Comparison of ENCODE assay signal across 30 mouse cellular contexts in the genomic region with DNA sequence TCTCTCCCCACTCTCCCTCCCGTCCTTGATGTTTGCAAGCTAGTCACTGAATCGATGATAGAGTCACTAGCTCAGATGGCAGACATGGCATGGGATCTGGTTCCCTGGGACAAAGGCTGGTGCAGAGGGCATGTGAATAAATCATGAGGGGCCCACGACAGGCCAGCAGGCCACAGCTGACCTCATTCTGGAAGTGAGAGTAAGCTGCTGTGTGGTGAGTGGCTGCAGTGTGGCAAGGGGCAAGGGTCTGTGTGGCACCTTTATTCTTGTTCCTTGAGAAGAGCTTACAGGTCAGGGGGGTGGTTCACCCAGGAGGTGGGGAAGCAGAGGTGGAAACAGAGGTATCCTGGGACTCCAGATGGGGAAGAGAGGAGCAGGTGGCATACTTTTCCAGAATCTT. TPM values are rescaled to one million over a fixed set of nuclear protein-coding genes. Genes with fewer than 3 reads are reported as not detected.
DNase-seq lines count a peak whose midpoint lies in the region; ATAC-seq lines count a peak whose summit lies in the region.
"Had no signal": no experiment of that assay in that cellular context is flagged by ENCODE, and none has a peak within 500 bp of the region (broad histone marks: within the 10 kb centered on the region; RNA-seq: fewer than 3 reads in every experiment).

TSS of gene Cabp2 (plus strand) at position 185 of the 400 bp plus-strand sequence.

- no peaks in the 10 kb centered on the region for H3K36me3 ChIP-seq in forebrain, embryonic 11.5 days (ENCODE audit: control insufficient read depth, insufficient read depth, low read length)
- no peaks in the 10 kb centered on the region for H3K36me3 ChIP-seq in forebrain, embryonic 14.5 days (ENCODE audit: control insufficient read depth, insufficient read depth, low read length)
- no peaks in the 10 kb centered on the region for H3K36me3 ChIP-seq in liver, embryonic 15.5 days (replicated peaks)
- H3K36me3 ChIP-seq: forebrain, embryonic 15.5 days; heart, embryonic 13.5 days; lung, embryonic 15.5 days had no signal

- WGBS in forebrain, embryonic 11.5 days, result 70% methylated on average over 3 of the region's 3 CpGs
- WGBS in forebrain, embryonic 14.5 days, result 60% methylated on average over 3 of the region's 3 CpGs
- 46% methylated on average over 3 of the region's 3 CpGs for WGBS in liver, embryonic 15.5 days (ENCODE audit: insufficient replicate concordance)

- no peak within 1 kb of the TSS for H3K4me2 ChIP-seq in forebrain, embryonic 11.5 days (ENCODE audit: low read depth, low read length, severe bottlenecking)
- H3K4me2 ChIP-seq in forebrain, embryonic 14.5 days (ENCODE audit: low read length), result no peak within 1 kb of the TSS
- peak within 1 kb of the TSS; percentile 55 for H3K4me2 ChIP-seq in liver, embryonic 15.5 days
- H3K4me2 ChIP-seq: forebrain, embryonic 15.5 days; heart, embryonic 13.5 days; hindbrain, embryonic 14.5 days; lung, embryonic 15.5 days; midbrain, embryonic 11.5 days had no signal

- H3K27ac ChIP-seq in forebrain, embryonic 11.5 days (ENCODE audit: low read depth, low read length), result no peak within 1 kb of the TSS
- H3K27ac ChIP-seq in forebrain, embryonic 14.5 days (ENCODE audit: low read depth, low read length), result no peak within 1 kb of the TSS
- peak within 1 kb of the TSS; percentile 83 for H3K27ac ChIP-seq in liver, embryonic 15.5 days (replicated peaks)
- H3K27ac ChIP-seq: forebrain, embryonic 15.5 days; heart, embryonic 13.5 days; hindbrain, embryonic 14.5 days; lung, embryonic 15.5 days had no signal

- no peak for ATAC-seq in forebrain, embryonic 11.5 days (replicated peaks; ENCODE audit: low FRiP score)
- no peak for ATAC-seq in forebrain, embryonic 14.5 days
- ATAC-seq in liver, embryonic 15.5 days (ENCODE audit: insufficient read depth), result no peak
- ATAC-seq: forebrain, embryonic 15.5 days; intestine, postnatal 0 days; midbrain, embryonic 16.5 days had no signal

- no peak within 1 kb of the TSS for H3K9ac ChIP-seq in forebrain, embryonic 11.5 days (ENCODE audit: low read length)
- H3K9ac ChIP-seq in forebrain, embryonic 14.5 days (ENCODE audit: low read length), result no peak within 1 kb of the TSS
- H3K9ac ChIP-seq in liver, embryonic 15.5 days, result peak within 1 kb of the TSS; percentile 44; the same call in 1 of the 2 replicates
- H3K9ac ChIP-seq: forebrain, embryonic 15.5 days; heart, embryonic 13.5 days; hindbrain, embryonic 14.5 days; lung, embryonic 15.5 days had no signal

- DNase-seq in forebrain, embryonic 11.5 days (ENCODE audit: low spot score), result peak; percentile 42
- no peak for DNase-seq in forebrain, embryonic 14.5 days (ENCODE audit: low spot score)
- peak; percentile 12 to 63 for DNase-seq in spleen, postnatal 4 days (ENCODE audit: low spot score in 2 of 2)
- no peak for DNase-seq in spleen, postnatal 36 days (ENCODE audit: low spot score in 2 of 2)
- no peak for DNase-seq in right cerebral cortex, postnatal 4 days
- DNase-seq in Muller cell, postnatal 12 days (ENCODE audit: inconsistent ontology term), result no peak
- DNase-seq: adrenal gland, adult 2 months; B cell, adult 2 months; gastrocnemius, postnatal 36 days; heart, postnatal 10 days; kidney, postnatal 36 days; layer of hippocampus, postnatal 36 days; left cerebral cortex, postnatal 4 days; thymus, postnatal 36 days had no signal

- no peaks in the 10 kb centered on the region for H3K9me3 ChIP-seq in forebrain, embryonic 11.5 days (ENCODE audit: control insufficient read depth, low read length)
- H3K9me3 ChIP-seq in forebrain, embryonic 14.5 days (replicated peaks; ENCODE audit: control insufficient read depth, low read length), result no peaks in the 10 kb centered on the region
- no peaks in the 10 kb centered on the region for H3K9me3 ChIP-seq in liver, embryonic 15.5 days (replicated peaks)
- H3K9me3 ChIP-seq: forebrain, embryonic 15.5 days; heart, embryonic 13.5 days; lung, embryonic 15.5 days had no signal

- H3K4me3 ChIP-seq in forebrain, embryonic 11.5 days (ENCODE audit: low read depth, low read length), result no peak within 1 kb of the TSS
- no peak within 1 kb of the TSS for H3K4me3 ChIP-seq in forebrain, embryonic 14.5 days (ENCODE audit: low read depth, low read length)
- H3K4me3 ChIP-seq in liver, embryonic 15.5 days (replicated peaks), result 0 out of 2 replicates have a peak within 1 kb of the TSS, but pooled peaks have one; percentile 12
- H3K4me3 ChIP-seq: forebrain, embryonic 15.5 days; heart, embryonic 13.5 days; lung, embryonic 15.5 days had no signal

- H3K27me3 ChIP-seq in forebrain, embryonic 11.5 days (ENCODE audit: control insufficient read depth, insufficient read depth, low read length), result no peaks in the 10 kb centered on the region
- H3K27me3 ChIP-seq in forebrain, embryonic 14.5 days (replicated peaks; ENCODE audit: control insufficient read depth, insufficient read depth, low read length), result no peaks in the 10 kb centered on the region
- H3K27me3 ChIP-seq in liver, embryonic 15.5 days, result peaks cover 19% of the 10 kb centered on the region; the same call in 1 of the 2 replicates
- H3K27me3 ChIP-seq: forebrain, embryonic 15.5 days had no signal

- no peaks in the 10 kb centered on the region for H3K4me1 ChIP-seq in forebrain, embryonic 11.5 days (replicated peaks; ENCODE audit: control insufficient read depth, insufficient read depth, low read length)
- no peaks in the 10 kb centered on the region for H3K4me1 ChIP-seq in forebrain, embryonic 14.5 days (ENCODE audit: control insufficient read depth, insufficient read depth, low read length)
- H3K4me1 ChIP-seq in liver, embryonic 15.5 days (replicated peaks), result peaks cover 55% of the 10 kb centered on the region
- H3K4me1 ChIP-seq: forebrain, embryonic 15.5 days; lung, embryonic 15.5 days had no signal

RNA-seq across cellular contexts. Expression of gene Cabp2, which starts in this region (rescaled TPM):
- polyA plus RNA-seq in forebrain, embryonic 11.5 days (2014; fragmentation: Nextera tagmentation; extraction: Ambion mirVana), result not detected in 2 replicates
- not detected in 2 replicates for polyA plus RNA-seq in forebrain, embryonic 14.5 days (2014; fragmentation: Nextera tagmentation; extraction: Ambion mirVana)
- polyA plus RNA-seq in liver, embryonic 15.5 days (2015; fragmentation: Nextera tagmentation; extraction: Ambion mirVana), result 0.29 and 0.38 TPM in 2 replicates
- polyA plus RNA-seq: activated CD4-positive, CD25-positive, alpha-beta regulatory T cell, adult 4 months; adrenal gland, adult 2 months; cortical plate, adult 2 months; embryonic facial prominence, embryonic 14.5 days; forebrain, embryonic 15.5 days; frontal cortex, adult 2 months; heart, embryonic 13.5 days; hindbrain, embryonic 14.5 days; intestine, postnatal 0 days; kidney, embryonic 14.5 days; limb, embryonic 14.5 days; lung, embryonic 15.5 days; midbrain, embryonic 11.5 days; midbrain, embryonic 16.5 days; neural tube, embryonic 11.5 days; small intestine, adult 2 months had no signal

Comparison
In these comparisons a context has a peak if more than half of its experiments do, and no peak if none do; other contexts are left out.
1. DNase-seq: peak in spleen, postnatal 4 days (2 of 2); none in forebrain, embryonic 14.5 days (single experiment), spleen, postnatal 36 days (0 of 2), right cerebral cortex, postnatal 4 days (single experiment) and Muller cell, postnatal 12 days (single experiment).
2. Peak in DNase-seq in forebrain, embryonic 11.5 days; RNA of the gene not detected or under 1 TPM.